Mouse (Mus musculus) forebrain, embryonic 16.5 days (tissue): ENCODE measurements around the gene Palld. TPM values are rescaled to one million over a fixed set of nuclear protein-coding genes. Genes with fewer than 3 reads are reported as not detected.

ENCODE experiments used
- ATAC-seq: fragments of 200-750 bp; cut with Nextera tagmentation; 2 replicates; pipeline ENCODE4 v1.8.0; 2017; ENCODE audit warnings: mild to moderate bottlenecking, moderate library complexity
- H3K27ac ChIP-seq: fragments of 300-500 bp; sonication (generic); 2 replicates; pipeline ENCODE4 v1.5.1; 2014; ENCODE audit warnings: low read length, control low read depth
- H3K27me3 ChIP-seq: fragments of 300-500 bp; sonication (generic); replicated peaks from 2 replicates; pipeline ENCODE4 v1.6.1; 2014; ENCODE audit warnings: low read length; ENCODE audit not compliant: control insufficient read depth, insufficient read depth
- H3K36me3 ChIP-seq: fragments of 300-500 bp; sonication (generic); 2 replicates; pipeline ENCODE4 v1.6.1; 2014; ENCODE audit not compliant: control insufficient read depth, insufficient read depth
- H3K4me1 ChIP-seq: fragments of 300-500 bp; sonication (generic); replicated peaks from 2 replicates; pipeline ENCODE4 v1.6.1; 2014; ENCODE audit warnings: low read length; ENCODE audit not compliant: control insufficient read depth, insufficient read depth
- H3K4me2 ChIP-seq: fragments of 300-500 bp; sonication (generic); 2 replicates; pipeline ENCODE4 v1.6.1; 2014; ENCODE audit warnings: mild to moderate bottlenecking, low read length, control low read depth
- H3K4me3 ChIP-seq: fragments of 300-500 bp; sonication (generic); replicated peaks from 2 replicates; pipeline ENCODE4 v1.5.1; 2014; ENCODE audit warnings: mild to moderate bottlenecking, low read length, control low read depth
- H3K9ac ChIP-seq: fragments of 300-500 bp; sonication (generic); replicated peaks from 2 replicates; pipeline ENCODE4 v1.6.1; 2014; ENCODE audit warnings: low read depth, low read length, control low read depth
- H3K9me3 ChIP-seq: fragments of 300-500 bp; sonication (generic); 2 replicates; pipeline ENCODE4 v1.6.1; 2016; ENCODE audit warnings: low read length; ENCODE audit not compliant: control insufficient read depth
- WGBS: fragments of 180-500 bp; shearing (Covaris S2); extraction: QIAGEN DNeasy Blood & Tissue Kit; methylation state at CpG from one replicate; pipeline ENCODE4 v1.1.7; 2014; 5-methylcytosine and 5-hydroxymethylcytosine counted together
- polyA plus RNA-seq: library from polyadenylated mRNA; unstranded; fragments of >200 nt; fragmentation: Nextera tagmentation; extraction: Ambion mirVana; gene quantifications from 2 replicates; pipeline ENCODE4 v1.2.1, GENCODE M21; 2015

Palld gene
- polyA plus RNA-seq, 1 experiment from 2014 or later = 16.8 TPM

DNA sequence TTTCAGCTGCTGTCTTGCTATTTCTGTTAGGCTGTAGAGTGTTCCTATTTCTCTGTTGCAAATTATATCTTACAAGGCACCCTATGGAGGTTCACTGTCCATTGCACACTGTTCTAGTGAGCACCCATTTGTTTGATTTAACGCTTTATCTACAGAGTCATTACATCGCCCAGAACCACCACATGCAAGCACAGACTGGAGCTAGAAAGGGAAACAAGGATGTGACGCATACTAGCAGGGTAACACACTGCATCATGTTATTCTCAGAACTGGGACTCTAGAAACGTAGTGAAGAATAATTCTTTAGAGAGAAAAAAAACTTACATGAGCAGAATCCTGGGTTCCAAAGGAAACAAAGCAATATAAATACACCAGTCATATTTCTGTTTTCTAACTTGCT is 432.3 kb downstream of the Palld start:
- Histone ChIP-seq H3K27me3 (no peaks in the 10 kb centered on the region), H3K4me3 (no peak overlapping the region), H3K9me3 (no peaks in the 10 kb centered on the region), H3K36me3 (no peaks in the 10 kb centered on the region), H3K9ac (no peak overlapping the region), H3K4me2 (no peak overlapping the region), H3K27ac (no peak overlapping the region), H3K4me1 (peaks cover 3% of the 10 kb centered on the region; the same call in 1 of the 2 replicates)
- WGBS = 88% methylated on average over 4 of the region's 4 CpGs
- ATAC-seq = no peak

DNA sequence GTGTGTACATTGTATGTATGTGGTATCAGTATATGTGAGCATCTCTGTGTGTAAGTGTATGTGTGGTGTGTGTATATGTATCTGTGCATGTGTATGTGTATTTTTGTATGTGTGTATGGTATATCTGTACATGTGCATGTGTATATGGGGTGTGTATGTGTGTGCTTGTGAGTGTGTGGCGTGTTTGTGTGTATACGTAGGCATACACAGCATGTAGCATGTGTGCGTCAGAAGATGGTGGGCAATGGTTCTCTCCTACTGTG is 435.0 kb downstream of the Palld start:
- no peaks in the 10 kb centered on the region for H3K36me3 ChIP-seq
- H3K4me2 ChIP-seq = no peak overlapping the region
- WGBS = 95% methylated on average over 3 of the region's 3 CpGs
- no peaks in the 10 kb centered on the region for H3K27me3 ChIP-seq
- H3K9ac ChIP-seq = no peak overlapping the region
- no peaks in the 10 kb centered on the region for H3K9me3 ChIP-seq
- peaks cover 3% of the 10 kb centered on the region; the same call in 1 of the 2 replicates for H3K4me1 ChIP-seq
- ATAC-seq = no peak
- no peak overlapping the region for H3K4me3 ChIP-seq
- no peak overlapping the region for H3K27ac ChIP-seq

DNA sequence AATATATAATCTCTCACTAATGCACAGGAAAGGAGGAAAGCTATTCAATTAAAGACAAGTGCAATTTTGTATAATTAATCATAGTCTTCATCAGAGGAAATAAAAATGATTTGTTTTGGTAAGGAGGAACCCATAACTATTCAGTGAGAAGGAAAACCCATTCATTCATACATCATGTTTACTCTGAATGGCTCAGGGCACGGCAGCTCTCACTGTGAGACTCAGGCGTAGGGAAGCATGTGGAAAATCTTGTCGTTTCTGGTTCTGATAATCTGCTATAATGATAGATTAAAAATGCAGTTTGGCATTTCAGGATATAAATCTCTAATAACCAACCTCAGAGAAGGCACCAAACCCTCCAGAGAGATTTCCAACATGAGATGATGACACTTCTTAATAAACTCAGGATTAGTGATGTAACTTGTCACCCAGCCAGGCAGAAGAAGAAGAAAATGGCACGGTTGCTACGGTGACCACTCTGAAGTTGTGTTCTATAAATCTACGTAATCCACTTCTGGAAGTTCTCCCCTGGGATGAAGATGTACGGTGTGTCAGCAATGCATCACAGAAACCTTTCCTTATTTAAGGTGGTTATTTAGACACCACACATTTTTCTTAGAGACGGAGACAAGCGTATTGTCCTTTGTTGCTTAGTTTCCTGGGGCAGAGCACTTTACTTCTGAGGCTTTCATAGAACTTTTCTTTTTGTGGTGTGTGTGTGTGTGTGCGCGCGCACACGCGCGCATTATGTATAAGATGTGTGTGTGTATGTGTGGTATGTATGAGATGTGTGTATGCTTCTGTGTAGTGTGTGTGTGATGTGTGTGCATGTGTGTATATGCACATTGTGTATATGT is 435.6 kb downstream of the Palld start:
- no peak overlapping the region for H3K9ac ChIP-seq
- 69% methylated on average over 15 of the region's 15 CpGs for WGBS

DNA sequence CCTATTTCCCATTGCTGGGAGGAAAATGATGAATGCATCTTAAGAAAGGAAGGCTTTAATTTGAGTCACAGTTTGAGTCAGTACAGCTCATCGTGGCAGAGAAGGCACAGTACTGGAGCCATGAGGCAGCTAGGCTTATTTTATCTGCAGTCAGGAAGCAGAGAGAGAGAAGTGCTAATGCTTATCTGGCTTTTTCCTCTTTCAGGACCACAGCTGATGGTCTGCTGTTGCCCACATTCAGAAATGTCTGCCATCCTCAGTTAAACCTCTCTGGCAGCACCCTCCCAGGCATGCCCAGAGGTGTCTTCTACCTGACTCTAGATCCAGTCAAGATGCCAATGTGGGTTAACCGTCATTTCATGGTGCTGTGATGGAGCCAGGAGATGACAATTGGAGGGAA is 438.1 kb downstream of the Palld start:
- ATAC-seq = no peak
- WGBS = 76% methylated on average over 2 of the region's 2 CpGs
- Histone ChIP-seq H3K36me3 (no peaks in the 10 kb centered on the region), H3K4me2 (no peak overlapping the region), H3K4me3 (no peak overlapping the region), H3K9ac (no peak overlapping the region), H3K27ac (no peak overlapping the region), H3K27me3 (no peaks in the 10 kb centered on the region), H3K4me1 (peaks cover 3% of the 10 kb centered on the region; the same call in 1 of the 2 replicates), H3K9me3 (no peaks in the 10 kb centered on the region)

More for the DNA sequence above, 435.6 kb downstream of the Palld start:
- H3K27me3 ChIP-seq = no peaks in the 10 kb centered on the region
- no peak overlapping the region for H3K4me2 ChIP-seq
- no peaks in the 10 kb centered on the region for H3K36me3 ChIP-seq
- no peak overlapping the region for H3K27ac ChIP-seq
- no peaks in the 10 kb centered on the region for H3K9me3 ChIP-seq
- peaks cover 3% of the 10 kb centered on the region; the same call in 1 of the 2 replicates for H3K4me1 ChIP-seq
- H3K4me3 ChIP-seq = no peak overlapping the region
- ATAC-seq = no peak

DNA sequence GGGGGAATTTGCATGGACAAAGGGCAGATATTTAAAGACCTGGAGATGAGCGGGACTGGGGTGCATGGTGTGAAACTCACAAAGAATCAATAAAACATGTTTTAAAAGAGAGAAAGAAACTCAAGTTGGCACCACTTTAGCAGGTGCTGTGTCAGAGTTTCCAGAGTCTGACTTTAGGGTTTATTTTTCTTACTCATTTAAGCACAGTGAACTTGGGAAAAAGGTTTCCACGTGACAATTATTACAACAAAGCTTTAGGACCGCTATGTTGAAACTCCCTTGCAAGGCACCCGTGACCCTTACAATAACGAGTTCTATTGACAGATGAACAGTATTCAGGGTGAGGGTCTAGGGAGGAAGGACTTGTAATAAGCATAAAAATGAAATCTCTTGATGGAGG is 440.3 kb downstream of the Palld start:
- WGBS = 57% methylated on average over 5 of the region's 5 CpGs
- no peak overlapping the region for H3K4me2 ChIP-seq

More for the DNA sequence above, 440.3 kb downstream of the Palld start:
- Histone ChIP-seq H3K4me1 (peaks cover 3% of the 10 kb centered on the region; the same call in 1 of the 2 replicates), H3K9ac (no peak overlapping the region), H3K27ac (no peak overlapping the region), H3K27me3 (no peaks in the 10 kb centered on the region), H3K9me3 (no peaks in the 10 kb centered on the region), H3K36me3 (no peaks in the 10 kb centered on the region), H3K4me3 (no peak overlapping the region)
- no peak for ATAC-seq

Other genes with a start within 250 kb of the Palld start
- gene Ddx60, start 25.4 kb upstream of the Palld start, polyA plus RNA-seq = 0.11 and 0.33 TPM in 2 replicates
- not detected in 2 replicates for gene Anxa10, start 220.5 kb upstream of the Palld start, polyA plus RNA-seq